Mouse (Mus musculus) adrenal gland, adult (tissue): ENCODE measurements around the gene Timm9.

Source experiments
- DNase-seq, 2 experiments: peaks; one replicate each; pipeline ENCODE4 v3.0.0; 2022 to 2023; ENCODE audit warnings: low spot score in 1 of 2; ENCODE audit not compliant: inconsistent age in 2 of 2

Timm9 gene

DNA sequence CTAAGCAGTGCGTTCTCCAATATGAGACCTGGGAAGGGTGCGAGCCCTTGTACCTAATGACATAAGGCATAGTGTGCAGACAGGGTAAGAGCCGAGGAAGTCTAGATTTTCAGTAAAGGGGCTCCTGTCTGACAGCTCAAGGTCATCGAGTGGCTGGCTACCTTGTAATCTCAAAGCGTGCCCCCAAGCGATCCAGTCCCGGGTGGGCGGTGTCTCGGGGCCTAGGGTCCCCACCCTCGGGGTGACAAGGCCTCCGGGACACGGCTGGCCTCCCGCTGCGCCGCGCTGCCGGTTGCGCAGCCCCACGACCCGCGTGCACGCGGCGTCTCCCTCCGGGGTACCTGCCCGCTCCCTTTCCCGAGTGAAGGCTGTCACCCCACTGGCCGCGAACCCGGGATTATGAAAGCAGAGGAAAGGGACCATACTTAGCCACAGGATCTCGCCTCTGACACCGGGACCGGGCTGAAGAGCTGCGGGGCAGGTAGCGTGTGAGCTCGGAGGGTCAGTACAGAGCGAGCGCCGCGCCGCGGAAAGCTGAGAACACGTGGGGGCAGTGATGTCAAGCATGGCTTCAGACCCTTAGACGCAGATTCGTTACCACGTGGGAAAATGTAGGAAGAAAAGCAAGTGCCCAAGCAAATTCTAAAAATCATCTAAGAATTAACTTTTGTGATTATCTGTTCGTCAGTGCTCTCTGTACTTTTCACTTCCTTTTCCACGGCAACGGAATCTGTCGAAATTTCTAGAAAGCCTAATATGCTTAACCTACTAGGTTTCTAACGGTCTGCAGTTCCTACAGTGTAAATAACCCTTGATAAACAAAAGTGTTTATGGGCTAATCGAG lies at the start of gene Timm9, which contains the start of gene 2700049A03Rik:
Gene Timm9, minus strand, starts transcription at position 555 of the 844 bp plus-strand sequence.
Gene 2700049A03Rik, plus strand, starts transcription at position 719 of the 844 bp plus-strand sequence.
- DNase-seq = peak; percentile 85 to 97

DNA sequence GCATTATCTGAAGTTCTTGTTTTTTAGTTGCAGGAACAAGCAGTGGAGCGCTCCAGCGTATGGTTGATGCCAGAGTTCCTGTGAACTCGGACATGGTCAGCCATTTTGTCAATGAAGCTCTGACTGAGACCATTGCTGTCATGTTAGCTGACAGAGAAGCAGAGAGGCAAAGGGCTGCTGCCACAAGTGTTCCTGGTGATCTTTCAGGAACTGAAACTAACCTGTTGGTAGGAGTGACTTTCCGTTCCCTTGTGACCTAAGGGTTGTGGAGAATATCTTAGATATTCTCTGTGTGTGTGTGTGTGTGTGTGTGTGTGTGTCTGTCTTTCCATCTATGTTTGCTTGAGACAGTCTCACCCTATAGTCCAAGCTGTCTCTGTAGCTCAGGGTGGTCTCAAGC lies 47.9 kb upstream of the Timm9 start:
- DNase-seq = no peak

DNA sequence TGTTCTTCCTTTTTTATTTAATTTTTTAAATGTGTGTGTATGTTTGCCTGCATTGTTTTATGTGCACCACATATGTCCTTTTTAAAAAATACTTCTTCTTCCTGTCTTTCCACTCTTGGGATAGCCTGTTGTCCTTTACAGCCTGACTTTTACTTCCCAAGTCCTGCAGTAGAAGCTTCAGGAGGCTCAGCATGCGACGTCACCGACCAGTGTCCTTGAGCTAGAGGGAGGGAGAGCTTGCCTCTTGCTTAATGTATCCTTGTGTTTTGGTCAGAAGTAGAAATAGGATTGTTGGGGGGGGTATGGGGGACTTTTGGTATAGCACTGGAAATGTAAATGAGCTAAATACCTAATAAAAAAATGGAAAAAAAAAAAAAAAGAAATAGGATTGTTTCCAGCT lies 47.3 kb upstream of the Timm9 start:
- DNase-seq = peak; percentile 51 to 73

DNA sequence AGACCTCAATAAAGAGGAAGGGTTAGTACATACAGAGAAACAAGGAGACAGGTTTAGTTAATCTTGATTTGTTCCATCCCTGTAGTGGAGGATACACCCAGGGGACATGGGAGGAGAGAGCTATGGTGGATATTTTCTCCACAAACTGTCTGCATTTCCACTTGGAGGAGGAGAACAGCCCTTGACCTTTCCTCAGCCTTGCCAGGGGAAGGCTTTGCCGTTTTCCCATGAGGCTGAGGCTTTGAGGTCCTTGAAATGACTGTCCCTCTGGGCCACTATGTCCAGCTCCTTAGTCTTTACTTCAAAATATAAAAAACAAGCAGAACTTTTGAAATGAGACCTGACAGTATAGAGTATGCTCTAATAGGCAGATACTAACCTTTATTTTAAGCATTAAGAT lies 33.4 kb upstream of the Timm9 start:
- peak; percentile 69 to 79 for DNase-seq

DNA sequence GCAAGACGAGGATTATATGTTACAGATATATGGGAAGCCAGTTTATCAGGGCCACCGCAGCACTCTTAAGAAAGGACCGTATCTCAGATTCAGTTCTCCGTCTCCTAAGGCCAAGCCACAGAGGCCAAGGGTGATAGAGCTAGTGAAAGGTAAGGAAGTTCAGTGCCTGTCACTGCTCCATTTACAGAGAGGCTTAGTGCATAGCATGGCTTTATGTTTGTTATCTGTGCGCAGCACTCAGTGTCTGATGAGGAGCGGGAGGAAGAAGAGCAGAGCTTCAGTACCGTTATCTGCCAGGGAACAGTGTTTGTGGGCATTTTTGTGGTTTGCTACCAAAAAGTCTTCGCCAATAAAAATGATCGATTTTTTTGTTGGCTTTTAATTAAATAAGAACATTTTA lies 27.9 kb upstream of the Timm9 start:
- no peak for DNase-seq

DNA sequence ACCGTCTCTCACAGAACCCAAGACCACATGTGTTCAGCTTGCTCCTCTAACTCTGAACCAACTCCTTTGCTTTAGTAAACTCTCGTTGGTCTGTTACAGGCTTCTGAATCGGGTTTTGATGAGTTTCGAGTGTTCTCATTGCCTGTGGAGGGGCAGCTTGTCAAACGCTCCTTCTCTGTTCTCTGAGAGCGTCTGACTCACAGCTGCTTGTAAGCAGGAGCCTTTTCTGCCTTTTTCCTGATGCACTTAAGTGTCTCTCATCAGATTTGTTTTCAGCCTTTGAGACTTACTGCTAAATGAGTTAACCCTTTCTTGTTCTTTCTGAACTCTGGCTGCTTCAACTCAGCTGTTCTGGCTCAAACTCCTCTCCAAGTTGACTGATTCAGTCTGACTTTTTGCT lies 21.5 kb upstream of the Timm9 start:
- DNase-seq = no peak

DNA sequence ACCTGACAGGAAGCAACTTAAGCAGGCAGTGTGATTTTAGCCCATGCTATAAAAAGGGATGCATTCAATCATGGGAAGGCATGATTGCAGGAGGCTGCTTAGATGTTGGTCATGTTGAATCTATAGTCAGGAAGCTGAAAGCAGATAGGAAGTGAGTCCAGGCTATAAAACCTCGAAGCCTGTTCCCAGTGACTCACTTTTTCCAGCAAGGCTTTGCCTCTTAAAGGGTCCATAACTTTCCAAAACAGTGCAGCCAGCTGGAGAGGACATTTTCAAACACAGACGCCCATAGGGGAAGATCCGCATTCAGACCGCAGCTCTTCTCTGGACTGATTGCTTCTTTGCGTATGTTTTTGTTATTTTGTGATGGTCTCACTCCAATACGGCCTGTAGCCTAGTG lies 18.5 kb upstream of the Timm9 start:
- DNase-seq = no peak

DNA sequence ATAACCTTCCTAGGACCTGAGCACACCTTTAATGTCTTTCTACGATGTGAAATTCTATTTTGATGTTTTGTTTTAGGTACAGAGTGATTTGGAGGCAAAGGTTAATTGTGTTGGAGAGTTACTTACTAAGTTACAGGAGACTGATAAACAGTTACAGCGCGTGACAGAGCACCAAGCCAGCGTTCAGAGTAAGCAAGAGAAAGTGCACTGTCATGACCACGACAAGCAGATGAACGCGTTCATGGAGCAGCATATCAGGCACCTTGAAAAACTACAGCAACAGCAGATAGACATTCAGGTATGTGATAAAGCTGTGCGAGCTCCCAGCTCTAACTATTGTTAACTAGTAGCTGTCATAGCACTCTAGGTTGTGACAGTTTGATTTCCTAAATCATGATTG lies 13.7 kb upstream of the Timm9 start:
- no peak for DNase-seq

DNA sequence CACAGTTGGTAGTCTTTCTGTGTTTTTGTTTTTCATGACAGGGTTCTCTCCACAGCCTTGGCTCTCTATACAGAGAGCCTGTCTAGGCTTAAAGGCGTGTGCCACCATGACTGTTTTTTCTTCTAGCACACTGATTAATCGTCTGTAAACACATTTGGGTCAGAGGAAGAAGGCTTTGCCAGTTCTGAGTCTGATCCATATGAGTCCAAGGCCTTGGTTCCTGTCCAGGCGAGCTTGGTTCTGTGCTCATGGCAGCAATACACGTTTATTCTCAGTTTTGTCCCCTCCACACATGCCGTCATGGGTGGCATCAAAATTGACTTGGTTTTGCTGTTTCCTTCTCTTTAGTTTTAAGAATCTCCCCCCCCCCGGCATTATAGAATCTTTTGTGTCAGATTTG lies 13.0 kb upstream of the Timm9 start:
- DNase-seq = peak in 1 of 2 experiments; percentile 71

DNA sequence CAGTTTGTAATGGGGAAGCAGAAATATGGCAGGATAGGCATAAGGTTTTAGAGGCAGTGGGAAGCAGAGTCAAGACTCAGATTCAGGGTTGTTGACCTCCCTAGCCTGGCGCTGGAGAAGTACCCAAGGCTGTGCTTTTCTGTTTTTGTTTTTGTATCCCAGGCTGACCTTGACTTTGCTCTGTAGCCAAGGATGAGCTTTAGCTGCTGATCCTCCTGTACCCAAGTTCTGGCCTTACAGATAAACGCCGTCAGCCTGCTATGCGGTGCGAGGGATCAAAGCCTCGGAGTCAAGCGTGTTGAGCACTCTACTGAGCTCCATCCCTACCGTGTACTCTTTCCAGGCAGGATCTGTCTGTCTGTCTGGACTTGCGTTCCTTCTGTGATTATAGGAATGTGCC lies 12.3 kb upstream of the Timm9 start:
- DNase-seq = peak; percentile 53 to 77

DNA sequence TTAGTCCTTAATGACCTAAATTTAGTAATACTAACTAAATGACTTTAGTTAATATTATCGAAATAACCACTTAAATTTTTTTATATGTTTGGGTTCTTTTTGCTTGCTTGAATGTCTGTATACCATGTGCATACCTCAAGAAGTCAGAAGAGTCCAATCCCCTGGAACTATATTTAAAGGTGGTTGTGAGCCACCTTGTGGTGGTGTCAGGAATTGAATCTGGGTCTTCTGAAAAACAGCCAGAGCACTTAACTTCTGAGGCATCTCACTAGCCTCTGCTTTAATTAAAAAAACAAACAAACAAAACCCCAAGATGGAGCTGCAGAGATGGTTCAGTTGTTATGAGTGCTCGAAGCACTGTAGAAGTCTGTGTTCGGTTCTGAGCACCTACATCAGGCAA lies 11.2 kb upstream of the Timm9 start:
- peak; percentile 62 to 85 for DNase-seq

DNA sequence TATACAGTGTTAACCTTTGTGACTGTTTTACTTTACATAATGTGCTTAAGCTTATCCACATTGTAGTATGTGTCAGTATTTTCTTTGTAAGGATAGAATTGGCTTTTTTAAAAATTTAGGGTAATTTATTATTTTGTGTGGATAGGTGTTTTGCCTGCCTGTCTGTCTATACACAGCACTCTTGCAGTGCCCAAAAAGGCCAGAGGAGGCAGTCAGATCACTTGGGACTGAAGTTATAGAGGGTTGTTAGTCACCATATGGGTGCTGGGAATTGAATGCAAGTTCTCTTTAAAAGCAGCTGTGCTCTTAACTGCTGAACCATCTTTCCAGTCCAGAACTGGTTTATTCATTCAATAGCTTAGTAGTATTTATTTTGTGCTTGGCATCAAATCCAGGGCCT lies 4.7 kb upstream of the Timm9 start:
- DNase-seq = no peak

DNA sequence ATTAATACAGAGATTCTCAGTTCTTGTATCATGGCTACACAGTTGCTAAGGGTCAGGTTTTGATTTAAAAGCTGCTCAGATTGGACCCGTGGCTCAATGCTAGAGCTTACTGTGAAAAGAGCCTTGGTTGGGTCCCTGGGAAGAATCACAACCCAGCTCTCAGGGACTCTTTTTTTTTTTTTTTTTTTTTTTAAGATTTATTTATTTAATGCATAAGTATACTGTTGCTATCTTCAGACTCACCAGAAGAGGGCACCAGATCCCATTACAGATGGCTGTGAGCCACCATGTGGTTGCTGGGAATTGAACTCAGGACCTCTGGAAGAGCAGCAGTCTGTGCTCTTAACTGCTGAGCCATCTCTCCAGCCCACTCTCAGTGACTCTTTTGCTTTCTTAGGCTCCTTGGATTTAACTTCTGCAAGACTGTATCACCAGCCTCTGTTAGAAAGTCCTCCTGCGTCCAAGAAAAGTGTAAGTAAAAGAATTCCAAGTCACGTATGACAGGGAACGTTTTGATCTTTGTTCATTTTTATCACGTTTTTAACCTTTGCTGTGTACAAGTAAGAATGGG lies 2.9 kb upstream of the Timm9 start:
- peak in 1 of 2 experiments; percentile 43 for DNase-seq

DNA sequence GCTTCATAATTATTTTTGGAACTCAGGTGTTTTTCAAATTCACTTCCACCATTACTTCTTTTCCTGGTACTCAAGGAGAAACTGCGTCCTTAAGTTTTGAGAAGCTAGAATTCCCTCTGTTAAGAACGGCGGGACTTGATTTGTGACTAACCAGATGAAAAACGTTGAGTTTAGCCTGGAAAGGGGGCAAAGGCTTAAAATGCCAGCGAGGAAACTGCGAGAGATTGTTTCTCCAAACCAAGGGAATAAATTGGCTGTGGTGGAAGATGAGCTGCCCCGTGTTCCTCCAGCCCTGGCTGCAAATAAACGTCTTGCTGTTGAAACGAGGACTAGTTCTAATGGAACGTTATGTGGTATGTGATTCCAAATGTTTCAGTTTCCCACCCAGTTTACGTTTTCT lies 1.2 kb upstream of the Timm9 start:
- peak in 1 of 2 experiments; percentile 63 for DNase-seq

DNA sequence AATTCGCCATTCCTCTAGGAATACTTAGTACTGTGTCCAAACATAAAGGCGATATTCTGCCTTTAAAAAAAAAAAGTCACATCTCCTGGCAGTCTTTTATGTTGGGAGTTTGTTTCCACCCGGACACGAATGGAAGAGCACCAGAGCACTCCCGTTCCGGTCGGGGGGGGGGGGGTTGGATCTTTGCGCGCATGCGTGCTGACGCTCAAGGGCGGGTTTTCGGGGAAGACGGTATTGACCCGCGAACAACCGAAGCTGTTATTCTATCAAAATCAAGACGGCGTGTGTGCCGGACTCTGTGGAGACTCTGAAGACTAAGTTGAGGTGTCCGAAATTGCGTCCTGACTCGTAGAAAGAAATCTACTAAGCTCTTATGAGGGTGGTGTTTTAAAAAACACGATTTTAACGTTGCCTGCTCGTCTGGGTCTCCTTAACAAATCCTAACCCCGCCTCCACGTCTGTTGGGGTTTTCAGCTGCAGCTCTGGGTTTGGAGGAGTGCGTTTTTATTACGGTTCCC lies 549 bp upstream of the Timm9 start:
- peak; percentile 82 to 95 for DNase-seq

DNA sequence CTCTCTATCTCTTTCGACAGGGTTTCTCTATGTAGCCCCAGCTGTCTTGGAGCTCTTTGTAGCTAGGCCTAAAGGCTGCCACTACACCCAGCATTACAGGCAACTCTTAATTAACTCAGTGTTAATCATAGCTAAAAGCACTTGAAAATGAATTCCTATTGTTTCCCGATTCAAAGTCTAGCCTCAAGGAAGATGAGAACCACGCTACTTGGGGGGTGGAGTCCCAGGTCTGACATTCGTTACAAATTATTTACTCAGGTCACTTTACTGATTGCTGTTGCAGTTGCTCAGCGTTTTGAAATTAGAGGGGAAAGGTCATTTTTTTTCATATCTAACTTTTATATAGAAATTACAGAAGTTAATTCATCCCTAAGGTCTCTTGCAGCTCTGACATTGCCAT lies 903 bp downstream of the Timm9 start:
- DNase-seq = no peak

DNA sequence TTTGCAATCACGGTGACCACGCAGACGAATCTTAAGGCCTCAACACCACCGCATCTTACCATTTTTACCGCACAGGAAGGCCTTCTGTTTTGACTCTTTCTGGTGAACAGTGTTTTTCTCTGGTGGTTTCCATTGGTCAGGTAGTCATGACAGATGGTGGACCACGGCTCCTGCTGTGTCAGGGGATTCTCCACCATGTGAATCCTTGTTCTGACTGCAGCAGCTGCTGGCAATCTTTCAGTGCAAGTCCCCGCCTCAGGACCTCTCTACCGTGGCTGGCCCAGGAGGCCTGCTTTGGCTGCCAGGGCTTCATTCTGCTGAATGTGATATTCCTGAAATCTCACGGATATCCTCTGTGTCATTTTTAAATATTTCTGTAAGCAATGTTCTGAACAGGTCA lies 13.2 kb downstream of the Timm9 start:
- DNase-seq = no peak

DNA sequence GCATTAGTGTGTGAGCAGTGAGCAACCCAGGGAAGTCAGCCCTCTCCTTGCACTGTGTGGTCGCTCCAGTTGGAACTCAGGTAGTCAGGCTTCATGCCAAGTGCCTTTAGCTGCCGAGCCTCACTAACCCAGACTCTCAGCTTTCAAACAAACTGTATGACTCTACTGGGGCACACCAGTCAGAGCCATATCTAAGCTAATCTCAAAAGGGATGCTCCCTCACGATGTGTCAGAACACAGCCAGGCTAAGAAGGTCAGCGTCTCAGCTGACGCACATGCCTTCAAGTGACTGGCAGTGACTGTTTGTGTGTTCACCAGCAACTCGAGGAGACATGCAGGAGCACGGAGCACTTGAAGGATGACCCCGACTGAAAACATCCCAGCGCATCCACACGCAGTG lies 13.8 kb downstream of the Timm9 start:
- peak in 1 of 2 experiments; percentile 49 for DNase-seq

DNA sequence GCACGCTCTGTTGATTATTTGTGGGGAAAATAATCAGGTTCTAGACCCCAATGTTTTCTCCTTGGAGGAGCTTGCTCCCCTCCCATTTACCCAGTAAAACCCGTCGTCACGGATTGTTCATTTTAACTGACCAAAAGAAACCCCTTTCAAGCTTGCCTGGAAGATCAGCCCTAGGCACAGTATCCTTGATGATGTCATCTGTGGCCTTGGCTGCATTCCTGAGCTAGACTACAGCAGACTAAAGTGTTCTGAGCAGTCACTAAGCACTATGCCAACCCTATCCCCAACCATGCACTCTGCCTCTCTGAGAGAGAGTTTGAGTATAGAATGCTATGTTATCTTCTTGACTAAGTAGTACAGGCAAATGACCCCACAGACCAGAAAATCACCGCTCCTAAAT lies 20.1 kb downstream of the Timm9 start:
- DNase-seq = peak; percentile 87 to 93

DNA sequence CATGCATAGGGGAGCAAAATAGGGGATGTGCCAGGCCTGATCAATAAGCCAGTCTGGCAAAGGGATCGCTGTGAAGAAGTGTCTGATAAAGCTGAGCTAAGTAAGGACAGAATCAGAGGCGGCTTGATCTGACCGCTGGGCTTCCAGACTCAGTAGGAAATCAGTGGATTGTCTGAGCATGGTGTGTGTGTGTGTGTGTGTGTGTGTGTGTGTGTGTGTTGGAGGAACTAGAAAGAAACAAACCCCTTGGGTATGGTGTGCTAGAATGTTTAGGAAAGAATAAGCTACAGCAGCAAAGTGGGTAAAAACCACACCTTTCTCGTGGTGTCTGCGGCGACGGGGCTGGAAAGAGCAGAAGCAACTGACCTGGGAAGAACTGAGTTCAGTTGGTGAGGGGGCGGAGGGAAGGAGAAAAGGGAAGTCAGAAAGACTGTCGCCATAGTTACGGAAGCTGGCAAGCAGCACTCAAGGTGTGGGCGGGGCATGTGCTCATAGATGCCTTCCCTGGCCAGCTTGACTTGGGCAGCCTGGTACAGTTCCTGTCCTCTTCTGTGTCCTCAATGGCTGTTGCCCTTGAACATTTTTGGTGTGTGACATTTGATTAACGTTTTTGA lies 22.7 kb downstream of the Timm9 start:
- peak; percentile 82 to 86 for DNase-seq

DNA sequence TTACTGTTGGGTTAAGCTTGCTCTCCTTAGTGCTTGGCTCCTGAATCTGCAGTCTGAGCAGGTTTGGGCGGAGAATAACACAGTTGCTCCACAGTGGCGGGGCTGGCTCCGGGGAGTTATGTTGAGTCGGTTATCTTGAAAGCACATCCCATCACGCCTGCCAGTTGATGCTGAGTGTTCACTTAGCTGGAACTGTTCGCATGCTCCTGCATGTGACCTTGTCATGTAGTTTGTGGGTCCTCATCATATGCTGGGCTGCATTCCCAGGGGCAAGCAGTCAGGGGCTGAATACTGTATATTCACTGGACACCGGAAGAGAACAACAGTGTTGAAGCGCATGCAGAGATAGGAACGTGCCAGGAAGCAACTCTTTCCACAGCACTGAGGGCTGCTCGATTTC lies 23.4 kb downstream of the Timm9 start:
- DNase-seq = no peak

DNA sequence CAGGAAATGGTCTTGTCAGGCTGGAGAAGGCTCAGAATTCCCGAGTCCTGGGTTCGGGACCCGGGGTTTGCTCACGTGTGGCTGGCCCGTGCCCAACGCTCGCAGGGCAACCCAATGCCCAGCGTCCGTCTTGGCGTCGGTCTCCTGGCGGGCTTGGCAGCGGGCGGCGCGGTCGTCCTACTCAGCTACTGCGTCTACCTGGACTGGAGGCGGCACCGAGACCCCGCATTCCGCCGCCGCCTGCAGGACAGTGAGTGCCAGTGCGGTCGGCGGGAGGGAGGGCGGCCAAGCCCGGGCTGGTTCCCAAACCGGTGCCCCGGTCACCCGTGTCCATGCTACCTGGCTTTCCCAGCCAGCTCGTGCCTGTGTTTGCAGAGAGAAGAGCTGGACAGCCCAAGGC lies 25.2 kb downstream of the Timm9 start, which contains the start of gene Tomm20l:
Gene Tomm20l, plus strand, starts transcription at position 98 of the 400 bp plus-strand sequence.
- DNase-seq = peak; percentile 74 to 79
